Mouse (Mus musculus) brain, embryonic 14.5 days (tissue): ENCODE measurements around the gene Nedd9.

Experiments used
- CTCF ChIP-seq: fragments of 200-500 bp; IDR thresholded peaks from 2 replicates; pipeline ENCODE4 v1.5.1; 2012; ENCODE audit warnings: inconsistent platforms, mild to moderate bottlenecking, moderate library complexity, borderline replicate concordance; ENCODE audit not compliant: insufficient read depth, insufficient read length; ENCODE audit errors: extremely low read depth
- POLR2A ChIP-seq: fragments of 200-500 bp; IDR thresholded peaks from 2 replicates; pipeline ENCODE4 v1.6.1; 2012; ENCODE audit warnings: mild to moderate bottlenecking, inconsistent platforms, borderline replicate concordance; ENCODE audit not compliant: poor library complexity, insufficient read depth, insufficient read length, severe bottlenecking; ENCODE audit errors: extremely low read depth

DNA sequence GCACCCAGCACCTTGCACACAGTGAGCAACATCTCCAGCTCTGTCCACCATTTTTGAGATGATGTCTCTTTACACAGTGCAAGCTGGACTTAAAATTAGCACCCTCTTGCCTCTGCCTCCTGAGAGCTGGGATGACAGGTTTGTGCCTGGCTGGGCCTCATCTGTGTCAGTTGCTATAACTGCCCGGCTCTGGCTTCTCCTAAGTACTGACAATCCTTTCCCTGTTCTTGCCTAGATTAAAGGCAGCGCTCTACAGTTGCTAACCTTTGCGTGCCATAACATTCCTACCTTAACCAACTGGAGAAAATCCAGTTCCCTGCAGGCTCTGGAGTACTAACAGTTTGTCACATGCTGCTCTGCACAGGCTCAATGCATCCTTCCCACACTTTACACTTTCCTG, 77.9 kb downstream of the Nedd9 start:
- TF ChIP-seq CTCF (no peak), POLR2A (no peak)
